Mouse (Mus musculus) midbrain, embryonic 13.5 days (tissue): ENCODE data around the gene Kcnj12. TPM values are rescaled to one million over a fixed set of nuclear protein-coding genes. Genes with fewer than 3 reads are reported as not detected.
A peak's percentile ranks its signal among the peaks of the same experiment; 100 is the strongest.

Experiments used
- ATAC-seq: fragments of 200-750 bp; cut with Nextera tagmentation; 2 replicates; pipeline ENCODE4 v1.8.0; 2017; ENCODE audit warnings: mild to moderate bottlenecking, moderate TSS enrichment, moderate library complexity
- H3K27ac ChIP-seq: fragments of 300-500 bp; sonication (generic); 2 replicates; pipeline ENCODE4 v1.5.1; 2015; ENCODE audit warnings: inconsistent platforms, mild to moderate bottlenecking, moderate library complexity
- H3K27me3 ChIP-seq: fragments of 300-500 bp; sonication (generic); 2 replicates; pipeline ENCODE4 v1.6.1; 2015; ENCODE audit warnings: mild to moderate bottlenecking, inconsistent platforms
- H3K36me3 ChIP-seq: fragments of 300-500 bp; sonication (generic); 2 replicates; pipeline ENCODE4 v1.6.1; 2015; ENCODE audit warnings: mild to moderate bottlenecking, inconsistent platforms
- H3K4me1 ChIP-seq: fragments of 300-500 bp; sonication (generic); replicated peaks from 2 replicates; pipeline ENCODE4 v1.6.1; 2015; ENCODE audit warnings: inconsistent platforms
- H3K4me2 ChIP-seq: fragments of 300-500 bp; sonication (generic); replicated peaks from 2 replicates; pipeline ENCODE4 v1.6.1; 2015; ENCODE audit warnings: moderate library complexity, mild to moderate bottlenecking, inconsistent platforms
- H3K4me3 ChIP-seq: fragments of 300-500 bp; sonication (generic); replicated peaks from 2 replicates; pipeline ENCODE4 v1.5.1; 2015; ENCODE audit warnings: mild to moderate bottlenecking, inconsistent platforms
- H3K9ac ChIP-seq: fragments of 300-500 bp; sonication (generic); replicated peaks from 2 replicates; pipeline ENCODE4 v1.6.1; 2015; ENCODE audit warnings: mild to moderate bottlenecking, inconsistent platforms
- H3K9me3 ChIP-seq: fragments of 300-500 bp; sonication (generic); 2 replicates; pipeline ENCODE4 v1.6.1; 2016; ENCODE audit warnings: mild to moderate bottlenecking, inconsistent platforms
- WGBS: fragments of 180-500 bp; shearing (Covaris S2); methylation state at CpG from one replicate; pipeline ENCODE4 v1.1.7; 2015; 5-methylcytosine and 5-hydroxymethylcytosine counted together
- polyA plus RNA-seq: library from polyadenylated mRNA; unstranded; fragments of >200 nt; fragmentation: Nextera tagmentation; extraction: Ambion mirVana; gene quantifications from 2 replicates; pipeline ENCODE4 v1.2.1, GENCODE M21; 2015

Kcnj12 gene
- polyA plus RNA-seq, 1 experiment from 2014 or later, result 1.4 TPM

GRCm38 (mm10) chr11:61067133-61067835, 44.9 kb downstream of the Kcnj12 start:
- H3K4me3 ChIP-seq, result no peak overlapping the region

GRCm38 (mm10) chr11:61068866-61069265, 46.5 kb downstream of the Kcnj12 start:
- H3K9me3 ChIP-seq, result no peaks in the 10 kb centered on the region
- no peak for ATAC-seq
- H3K36me3 ChIP-seq, result 0 out of 2 replicates have a peak, but pooled peaks cover 4% of the 10 kb centered on the region
- H3K27me3 ChIP-seq, result no peaks in the 10 kb centered on the region
- H3K4me2 ChIP-seq, result no peak overlapping the region
- H3K4me3 ChIP-seq, result no peak overlapping the region
- H3K27ac ChIP-seq, result no peak overlapping the region
- peaks cover 9% of the 10 kb centered on the region; the same call in 1 of the 2 replicates for H3K4me1 ChIP-seq
- WGBS, result 87% methylated on average over 10 of the region's 10 CpGs
- no peak overlapping the region for H3K9ac ChIP-seq

More at GRCm38 (mm10) chr11:61067133-61067835, 44.9 kb downstream of the Kcnj12 start:
- 92% methylated on average over 9 of the region's 9 CpGs for WGBS
- peaks cover 9% of the 10 kb centered on the region; the same call in 1 of the 2 replicates for H3K4me1 ChIP-seq
- no peaks in the 10 kb centered on the region for H3K9me3 ChIP-seq
- no peak for ATAC-seq
- H3K27ac ChIP-seq, result no peak overlapping the region
- no peaks in the 10 kb centered on the region for H3K27me3 ChIP-seq
- H3K4me2 ChIP-seq, result no peak overlapping the region
- H3K9ac ChIP-seq, result no peak overlapping the region
- 0 out of 2 replicates have a peak, but pooled peaks cover 4% of the 10 kb centered on the region for H3K36me3 ChIP-seq

- Histone ChIP-seq H3K4me1 (peaks cover 9% of the 10 kb centered on the region; the same call in 1 of the 2 replicates), H3K36me3 (0 out of 2 replicates have a peak, but pooled peaks cover 4% of the 10 kb centered on the region), H3K27ac (no peak overlapping the region), H3K4me3 (no peak overlapping the region), H3K9me3 (no peaks in the 10 kb centered on the region), H3K27me3 (no peaks in the 10 kb centered on the region), H3K9ac (no peak overlapping the region), H3K4me2 (no peak overlapping the region)
- ATAC-seq, result no peak
- WGBS, result 97% methylated on average over 18 of the region's 18 CpGs
Measured at GRCm38 (mm10) chr11:61069645-61070044, 47.3 kb downstream of the Kcnj12 start.

- no peaks in the 10 kb centered on the region for H3K36me3 ChIP-seq
- H3K9ac ChIP-seq, result no peak overlapping the region
- WGBS, result 88% methylated on average over 5 of the region's 5 CpGs
- no peak overlapping the region for H3K27ac ChIP-seq
- no peak overlapping the region for H3K4me3 ChIP-seq
- H3K27me3 ChIP-seq, result no peaks in the 10 kb centered on the region
- ATAC-seq, result no peak
- peaks cover 9% of the 10 kb centered on the region; the same call in 1 of the 2 replicates for H3K4me1 ChIP-seq
- H3K9me3 ChIP-seq, result no peaks in the 10 kb centered on the region
- no peak overlapping the region for H3K4me2 ChIP-seq
Measured at GRCm38 (mm10) chr11:61074646-61075317, 52.4 kb downstream of the Kcnj12 start.

- Histone ChIP-seq H3K27ac (no peak overlapping the region), H3K4me1 (peaks cover 9% of the 10 kb centered on the region; the same call in 1 of the 2 replicates), H3K9ac (no peak overlapping the region), H3K27me3 (no peaks in the 10 kb centered on the region), H3K4me2 (no peak overlapping the region), H3K9me3 (no peaks in the 10 kb centered on the region), H3K36me3 (no peaks in the 10 kb centered on the region), H3K4me3 (no peak overlapping the region)
- WGBS, result 81% methylated on average over 15 of the region's 15 CpGs
- ATAC-seq, result no peak
Measured at GRCm38 (mm10) chr11:61075361-61076326, 53.3 kb downstream of the Kcnj12 start.

- 94% methylated on average over 2 of the region's 2 CpGs for WGBS
- no peak for ATAC-seq
- no peaks in the 10 kb centered on the region for H3K36me3 ChIP-seq
Measured at GRCm38 (mm10) chr11:61081624-61082023, 59.3 kb downstream of the Kcnj12 start.

GRCm38 (mm10) chr11:61090195-61090594, 67.8 kb downstream of the Kcnj12 start:
- H3K4me3 ChIP-seq, result no peak overlapping the region
- no peak for ATAC-seq
- no peaks in the 10 kb centered on the region for H3K9me3 ChIP-seq
- H3K27ac ChIP-seq, result no peak overlapping the region
- no peak overlapping the region for H3K4me2 ChIP-seq
- no peak overlapping the region for H3K9ac ChIP-seq
- H3K27me3 ChIP-seq, result no peaks in the 10 kb centered on the region
- 64% methylated on average over 7 of the region's 7 CpGs for WGBS
- H3K4me1 ChIP-seq, result peaks cover 9% of the 10 kb centered on the region
- no peaks in the 10 kb centered on the region for H3K36me3 ChIP-seq

More at GRCm38 (mm10) chr11:61081624-61082023, 59.3 kb downstream of the Kcnj12 start:
- H3K27ac ChIP-seq, result no peak overlapping the region
- no peaks in the 10 kb centered on the region for H3K4me1 ChIP-seq
- no peak overlapping the region for H3K4me2 ChIP-seq
- H3K27me3 ChIP-seq, result 0 out of 2 replicates have a peak, but pooled peaks cover 2% of the 10 kb centered on the region
- no peak overlapping the region for H3K4me3 ChIP-seq
- H3K9ac ChIP-seq, result no peak overlapping the region
- H3K9me3 ChIP-seq, result no peaks in the 10 kb centered on the region

- peaks cover 9% of the 10 kb centered on the region for H3K4me1 ChIP-seq
- no peak overlapping the region for H3K4me3 ChIP-seq
- H3K4me2 ChIP-seq, result no peak overlapping the region
- peak; percentile 80 for ATAC-seq
- 61% methylated on average over 3 of the region's 3 CpGs for WGBS
- H3K27ac ChIP-seq, result no peak overlapping the region; the same call in 1 of the 2 replicates
- no peak overlapping the region for H3K9ac ChIP-seq
- no peaks in the 10 kb centered on the region for H3K27me3 ChIP-seq
- H3K9me3 ChIP-seq, result no peaks in the 10 kb centered on the region
- H3K36me3 ChIP-seq, result no peaks in the 10 kb centered on the region
Measured at GRCm38 (mm10) chr11:61091192-61091591, 68.8 kb downstream of the Kcnj12 start.

- ATAC-seq, result peak; percentile 65
- 9% methylated on average over 7 of the region's 7 CpGs for WGBS
Measured at GRCm38 (mm10) chr11:61091642-61092262, 69.4 kb downstream of the Kcnj12 start.

GRCm38 (mm10) chr11:61098046-61098445, 75.7 kb downstream of the Kcnj12 start:
- no peak overlapping the region for H3K9ac ChIP-seq
- no peak overlapping the region for H3K27ac ChIP-seq
- H3K27me3 ChIP-seq, result no peaks in the 10 kb centered on the region
- ATAC-seq, result no peak
- H3K4me1 ChIP-seq, result peaks cover 3% of the 10 kb centered on the region
- no peak overlapping the region for H3K4me2 ChIP-seq
- no peak overlapping the region for H3K4me3 ChIP-seq
- no peaks in the 10 kb centered on the region for H3K36me3 ChIP-seq
- H3K9me3 ChIP-seq, result no peaks in the 10 kb centered on the region
- WGBS, result 69% methylated on average over 1 of the region's 1 CpGs

More at GRCm38 (mm10) chr11:61091642-61092262, 69.4 kb downstream of the Kcnj12 start:
- no peak overlapping the region; the same call in 1 of the 2 replicates for H3K9ac ChIP-seq
- H3K27ac ChIP-seq, result no peak overlapping the region; the same call in 1 of the 2 replicates
- H3K4me2 ChIP-seq, result no peak overlapping the region
- peaks cover 9% of the 10 kb centered on the region for H3K4me1 ChIP-seq
- no peaks in the 10 kb centered on the region for H3K27me3 ChIP-seq
- no peaks in the 10 kb centered on the region for H3K9me3 ChIP-seq
- H3K36me3 ChIP-seq, result no peaks in the 10 kb centered on the region
- no peak overlapping the region for H3K4me3 ChIP-seq
